Mouse (Mus musculus) retina, postnatal 1 day (tissue): ENCODE results near the gene Carhsp1.

Experiments used
- DNase-seq: peaks from one replicate; pipeline ENCODE4 v3.0.0-alpha.2; 2012

Carhsp1 gene

GRCm38 (mm10) chr16:8671551-8672349 lies at the start of gene Carhsp1:
TSS of gene Carhsp1 (minus strand) at chr16:8672155.
- peak; percentile 97 for DNase-seq

DNA sequence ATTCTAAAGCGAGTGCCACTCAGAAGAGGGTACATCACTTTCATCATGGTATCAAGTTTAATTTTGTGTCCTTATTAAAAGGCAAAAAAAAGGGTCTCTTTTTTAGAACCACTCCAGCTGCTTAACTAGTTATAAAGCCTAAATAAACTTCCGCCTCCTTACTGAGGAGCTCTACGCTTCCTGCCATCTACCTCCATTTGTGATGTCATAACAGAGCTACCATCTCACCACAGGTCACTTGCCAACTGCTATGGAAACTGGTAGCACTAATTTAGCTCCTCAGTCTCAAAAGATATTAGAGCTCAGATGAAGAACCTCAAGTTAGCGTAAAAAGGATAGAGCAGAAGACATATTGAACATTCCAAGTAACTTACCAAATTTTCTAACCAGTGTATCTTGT lies 48.5 kb upstream of the Carhsp1 start:
- DNase-seq: no peak

GRCm38 (mm10) chr16:8717744-8718143 lies 45.8 kb upstream of the Carhsp1 start:
- no peak for DNase-seq

DNA sequence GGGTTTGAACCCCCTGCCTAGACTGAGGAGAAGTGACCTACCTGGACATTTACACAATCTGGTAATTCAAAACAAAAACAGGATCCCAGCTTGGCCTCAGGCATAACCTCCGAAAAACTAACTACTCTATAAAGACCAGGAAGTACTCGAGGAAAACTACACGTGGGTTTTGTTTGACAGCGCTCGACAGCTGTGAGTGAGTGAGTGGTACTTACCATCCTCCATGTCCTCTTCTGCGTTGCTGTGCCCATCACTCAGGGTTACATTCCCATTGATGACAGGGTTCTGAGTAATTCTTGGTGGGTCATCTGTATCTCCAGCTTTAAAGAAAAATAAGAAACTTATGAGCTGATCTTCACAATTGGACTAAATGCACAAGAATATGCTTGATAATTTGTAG lies 44.3 kb upstream of the Carhsp1 start:
- no peak for DNase-seq

GRCm38 (mm10) chr16:8715513-8716080 lies 43.6 kb upstream of the Carhsp1 start:
- DNase-seq: no peak

GRCm38 (mm10) chr16:8714851-8715250 lies 42.9 kb upstream of the Carhsp1 start:
- DNase-seq: no peak

GRCm38 (mm10) chr16:8711998-8712397 lies 40.0 kb upstream of the Carhsp1 start:
- DNase-seq: no peak

DNA sequence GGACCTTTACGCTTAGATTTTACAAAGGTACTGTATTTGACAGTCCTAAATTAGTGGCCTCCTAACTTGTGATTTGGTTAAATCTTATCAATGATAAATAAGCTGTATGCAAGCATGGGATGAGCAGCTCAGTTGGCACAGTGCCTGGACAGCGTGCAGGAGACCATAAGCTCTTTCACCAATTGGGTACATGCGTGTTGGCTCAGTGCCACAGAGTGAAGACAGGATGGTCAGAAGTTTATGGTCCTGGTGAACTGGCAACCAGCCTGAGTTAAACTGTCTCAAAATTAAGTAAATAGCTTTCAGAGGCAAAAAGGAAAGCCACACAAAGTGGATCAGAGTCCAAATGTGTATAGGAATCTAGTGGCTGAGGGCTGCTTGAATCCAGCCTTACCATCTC lies 28.6 kb upstream of the Carhsp1 start:
- DNase-seq: peak; percentile 17

- no peak for DNase-seq
These were observed 27.6 kb upstream of the Carhsp1 start for GRCm38 (mm10) chr16:8699556-8699955.

DNA sequence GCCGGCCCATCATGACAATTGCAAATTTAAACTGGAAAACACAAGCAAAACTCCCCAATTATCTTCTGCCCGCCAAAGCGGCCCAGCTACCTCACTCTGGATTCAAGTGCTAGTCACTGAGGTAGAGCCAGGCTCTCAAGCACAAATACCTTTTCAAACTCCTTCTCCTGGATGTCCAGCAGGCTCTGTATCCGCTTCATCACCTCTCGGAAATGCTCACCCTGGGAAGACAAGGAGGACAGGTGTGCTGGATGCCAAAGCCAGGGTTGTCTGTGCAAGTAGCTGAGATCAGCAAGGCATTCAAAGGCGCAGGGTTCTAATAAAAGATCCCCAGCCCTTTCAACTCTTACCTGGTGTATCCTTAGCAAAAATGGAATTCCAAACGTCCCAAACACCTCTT lies 19.3 kb upstream of the Carhsp1 start:
- no peak for DNase-seq

DNA sequence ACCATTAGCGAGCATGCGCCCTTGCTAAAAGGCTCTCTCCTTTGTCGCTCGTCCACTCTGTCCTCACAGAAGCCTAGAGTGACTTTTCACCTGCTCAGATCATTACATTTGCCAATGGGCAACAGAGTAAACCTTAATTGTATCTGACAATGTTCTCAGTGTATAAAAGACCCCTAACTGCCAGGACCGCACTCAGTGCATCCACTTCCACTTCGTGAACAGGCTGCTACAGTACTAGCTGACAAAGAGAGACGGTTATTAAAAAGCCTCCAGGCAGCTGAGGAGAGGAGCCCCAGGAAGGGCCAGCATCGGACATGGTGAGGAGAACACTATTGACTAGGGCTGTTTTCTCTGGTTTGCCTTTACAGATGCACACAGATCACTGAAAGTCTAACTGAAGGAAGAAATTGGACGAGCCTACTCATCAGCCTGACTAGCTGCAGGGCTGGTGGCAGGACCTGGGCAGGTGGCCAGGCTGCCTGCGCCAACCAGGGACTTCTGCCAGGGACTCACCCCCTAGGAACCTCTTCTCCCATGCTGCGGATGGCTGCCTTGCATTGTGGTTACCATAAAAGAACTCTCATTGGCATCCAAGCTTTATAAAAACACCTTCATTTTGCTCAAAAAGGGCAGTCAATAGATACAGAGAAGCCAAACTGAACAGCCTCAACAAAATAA lies 18.2 kb upstream of the Carhsp1 start:
- peak; percentile 49 for DNase-seq

GRCm38 (mm10) chr16:8687559-8688112 lies 15.7 kb upstream of the Carhsp1 start:
- no peak for DNase-seq

DNA sequence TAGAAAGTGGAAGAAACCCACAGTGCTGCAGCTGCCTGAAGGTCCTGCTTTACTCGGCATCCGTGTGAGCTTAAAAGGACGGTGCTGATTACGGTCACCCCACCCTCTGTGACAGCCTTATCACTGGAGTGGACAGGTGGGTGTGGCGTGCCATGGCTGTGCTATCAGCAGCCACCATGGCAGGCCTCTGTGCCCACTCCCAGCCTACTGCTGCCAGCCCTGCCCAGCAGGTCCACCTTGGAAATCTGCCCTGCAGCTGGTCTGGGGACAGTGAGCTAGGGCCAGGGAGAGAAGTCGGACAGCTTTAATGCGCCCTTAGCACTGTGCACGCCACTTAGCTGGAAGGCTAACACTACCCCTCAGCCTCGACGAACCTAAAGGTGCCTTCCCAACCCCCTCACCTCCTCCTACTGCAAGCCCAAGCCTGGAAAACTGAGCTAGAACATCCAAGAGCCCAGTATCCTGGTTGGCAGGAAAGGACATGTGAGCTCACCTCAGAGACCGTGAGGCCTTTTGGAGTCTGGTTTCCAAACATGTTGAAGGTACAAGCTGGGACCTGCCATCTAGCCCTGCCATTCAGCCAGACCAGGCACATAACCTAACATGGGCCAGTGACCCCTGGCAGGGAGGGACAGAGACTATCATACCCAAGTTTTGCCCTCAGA lies 15.0 kb upstream of the Carhsp1 start:
- no peak for DNase-seq

- DNase-seq: peak; percentile 84
These were observed 14.3 kb upstream of the Carhsp1 start for GRCm38 (mm10) chr16:8686121-8686870.

- DNase-seq: no peak
These were observed 13.1 kb upstream of the Carhsp1 start for GRCm38 (mm10) chr16:8685087-8685486.

DNA sequence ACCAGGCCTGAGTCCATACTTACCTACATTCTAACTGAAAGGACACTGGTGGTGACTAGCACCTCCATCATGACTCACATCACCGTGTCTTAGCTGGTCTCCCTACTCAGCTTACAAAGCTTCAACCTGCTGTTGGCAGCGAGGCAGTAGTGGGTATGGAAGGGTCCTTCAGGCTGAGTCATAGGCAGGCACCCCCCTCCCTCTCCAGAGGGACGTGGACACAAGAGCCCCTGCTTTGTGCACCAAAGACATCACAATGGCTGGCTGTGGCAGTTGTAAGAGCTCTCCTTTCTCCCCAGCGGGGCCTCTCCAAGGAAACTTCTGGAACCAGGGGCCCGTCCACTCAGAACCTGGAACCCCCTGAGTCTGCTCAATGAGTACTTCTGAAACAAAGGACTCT lies 8.5 kb upstream of the Carhsp1 start, which contains the start of gene Gm5767:
TSS of gene Gm5767 (plus strand) at position 301 of the 400 bp plus-strand sequence.
- DNase-seq: no peak

GRCm38 (mm10) chr16:8679780-8680179 lies 7.8 kb upstream of the Carhsp1 start:
- no peak for DNase-seq

DNA sequence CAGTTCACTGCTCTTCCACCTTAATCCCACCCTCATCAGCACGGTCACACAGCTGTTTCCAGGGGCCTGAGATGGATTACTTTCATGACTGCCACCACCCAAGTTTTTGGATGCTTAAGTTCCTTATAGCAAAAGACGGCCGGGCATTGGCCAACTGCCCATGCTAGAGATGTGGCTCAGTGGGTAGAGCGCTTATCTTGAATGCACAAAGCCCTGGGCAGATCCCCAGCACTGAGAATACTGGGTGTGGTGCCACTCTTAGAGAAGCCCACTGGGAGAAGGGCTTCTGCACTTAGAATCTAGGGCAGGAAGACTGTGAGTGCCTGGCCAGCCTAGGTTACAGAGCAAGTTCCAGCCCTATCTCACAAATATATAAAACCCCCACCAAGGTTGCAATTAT lies 6.7 kb upstream of the Carhsp1 start:
- DNase-seq: no peak

DNA sequence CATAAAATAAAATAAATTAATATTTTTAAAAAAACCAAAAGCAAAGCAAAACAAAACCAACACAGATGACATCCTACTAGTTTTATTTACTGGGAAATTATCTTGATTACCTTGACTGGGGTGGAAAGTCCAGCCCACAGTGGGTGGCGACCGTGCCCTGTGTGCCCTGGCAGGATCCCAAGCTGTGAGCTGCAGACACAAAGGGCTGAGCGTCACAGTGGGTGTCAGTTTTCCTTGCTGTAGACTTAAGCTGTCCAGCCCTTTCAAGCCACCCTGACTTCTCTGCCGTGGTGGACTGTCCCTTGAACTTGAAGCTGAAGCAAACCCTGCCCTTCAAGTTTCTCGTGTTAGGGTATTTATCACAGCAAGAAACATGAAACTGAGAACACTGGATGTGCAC lies 6.1 kb upstream of the Carhsp1 start:
- no peak for DNase-seq

DNA sequence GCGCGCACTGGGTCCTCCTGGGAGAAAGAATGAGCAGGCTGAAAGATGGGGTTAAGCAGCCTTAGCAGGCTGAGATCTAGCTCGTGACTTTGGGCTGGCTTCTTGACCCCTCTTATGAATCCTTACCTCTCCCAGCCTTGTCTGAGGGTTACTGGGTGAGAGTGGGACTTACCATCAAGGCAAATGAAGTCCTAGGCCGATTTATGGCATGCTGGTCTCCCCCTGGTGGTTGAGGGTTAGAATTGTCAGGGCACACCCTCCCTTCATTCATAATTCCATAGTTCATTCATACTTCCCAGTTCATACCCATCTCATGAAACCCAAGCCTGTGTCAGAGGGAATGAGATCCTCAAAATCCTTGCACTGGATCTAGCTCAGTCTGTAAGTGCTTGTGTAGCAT lies 4.8 kb upstream of the Carhsp1 start:
- peak; percentile 79 for DNase-seq

DNA sequence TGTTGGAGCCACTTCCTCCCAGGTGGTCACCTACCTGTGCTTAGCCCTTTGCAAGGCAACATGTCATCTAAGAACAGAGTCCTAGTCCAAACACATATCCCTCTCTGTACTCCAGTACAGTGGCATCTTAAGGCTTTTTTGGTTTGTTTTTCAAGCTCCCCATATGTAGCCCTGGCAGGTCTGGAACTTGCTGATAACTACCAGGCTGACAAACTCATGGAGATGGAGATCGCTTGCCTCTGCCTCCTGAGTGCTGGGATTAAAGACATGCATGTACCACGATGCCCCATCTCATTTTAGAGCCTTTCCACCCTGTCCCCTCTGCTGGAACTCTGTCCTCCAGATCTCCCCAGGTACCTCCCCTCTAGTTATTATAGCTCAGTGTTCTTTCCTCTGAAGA lies 4.3 kb upstream of the Carhsp1 start:
- DNase-seq: no peak

GRCm38 (mm10) chr16:8675559-8675958 lies 3.6 kb upstream of the Carhsp1 start:
- no peak for DNase-seq
